In the genomic region with DNA sequence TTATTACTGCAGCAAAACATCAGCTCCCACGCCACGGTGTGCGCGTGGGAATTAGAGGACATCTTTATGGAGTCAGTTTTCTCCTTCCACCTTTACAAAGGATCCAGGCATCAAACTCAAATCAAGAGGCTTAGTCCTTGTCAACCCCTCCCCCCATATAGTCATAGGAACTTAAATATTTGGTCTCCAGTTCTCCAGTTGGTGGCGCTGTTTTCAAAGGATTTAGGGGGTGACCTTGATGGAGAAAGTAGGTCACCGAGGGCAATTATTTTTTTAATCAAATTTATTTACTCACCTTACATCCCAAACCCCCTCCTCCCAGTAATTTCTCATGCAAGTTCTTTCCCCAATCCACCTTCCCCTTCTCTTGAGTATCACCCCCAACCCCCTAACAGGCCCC, we compare ENCODE assay signal across 12 mouse cellular contexts. TPM values are rescaled to one million over a fixed set of nuclear protein-coding genes. Genes with fewer than 3 reads are reported as not detected.
DNase-seq lines count a peak whose midpoint lies in the region; TF ChIP-seq lines count a peak whose summit lies in the region.
"Had no signal": no experiment of that assay in that cellular context is flagged by ENCODE, and none has a peak within 500 bp of the region (broad histone marks: within the 10 kb centered on the region; RNA-seq: fewer than 3 reads in every experiment).

No protein-coding gene starts in this region.

- intact Hi-C loops in gastrocnemius, adult 2 months (cut with DNase I): no loop called here

- DNase-seq in gastrocnemius, adult 2 months: no peak
- no peak for DNase-seq in gastrocnemius, postnatal 10 days
- peak; percentile 72 for DNase-seq in 416B (ENCODE audit: low read depth)
- DNase-seq in R1 (ENCODE audit: low read depth, low spot score): peak; percentile 70
- no peak for DNase-seq in lung, adult 2 months
- no peak for DNase-seq in frontal cortex, postnatal 10 days (ENCODE audit: low spot score in 2 of 2)
- no peak for DNase-seq in right cerebral cortex, postnatal 4 days
- DNase-seq in right cerebral cortex, adult 18-20 months: no peak

- no peak overlapping the region for H3K27ac ChIP-seq in gastrocnemius, adult 2 months
- H3K27ac ChIP-seq: embryonic facial prominence, embryonic 13.5 days; heart, embryonic 15.5 days; limb, embryonic 13.5 days had no signal

- 61% methylated on average over 6 of the region's 6 CpGs for WGBS in lung, adult 2 months

- TF ChIP-seq POLR2A in lung, adult 2 months (IDR thresholded peaks at IDR 0.05; ENCODE audit: borderline replicate concordance, extremely low read depth, low read depth, low read length): no peak

- H3K4me3 ChIP-seq in gastrocnemius, adult 2 months: no peak overlapping the region
- no peak overlapping the region for H3K4me3 ChIP-seq in lung, adult 2 months (replicated peaks; ENCODE audit: extremely low read depth, low read depth, low read length)
- H3K4me3 ChIP-seq: embryonic facial prominence, embryonic 13.5 days; heart, embryonic 15.5 days; limb, embryonic 13.5 days; myocyte had no signal

- H3K4me1 ChIP-seq in lung, adult 2 months (ENCODE audit: control insufficient read depth, insufficient read depth, low read length): no peaks in the 10 kb centered on the region
- H3K4me1 ChIP-seq: heart, embryonic 15.5 days; limb, embryonic 13.5 days had no signal

- peak; percentile 49 for TF ChIP-seq CTCF in gastrocnemius, adult 2 months (IDR thresholded peaks at IDR 0.05)
- TF ChIP-seq CTCF in lung, adult 2 months (IDR thresholded peaks at IDR 0.05; ENCODE audit: insufficient read depth, low read length): peak; percentile 11; the same call in 1 of the 2 replicates

RNA-seq across cellular contexts. Expression of a gene that starts 52.9 kb away (rescaled TPM):
- total RNA-seq in gastrocnemius, adult 2 months (2021): 10 to 100 TPM; 35.6 to 45.1 TPM
- 10 to 100 TPM; 83.7 to 94.4 TPM for total RNA-seq in gastrocnemius, postnatal 10 days (2021)
- 36.6 and 64.6 TPM in 2 replicates for polyA plus RNA-seq in lung, adult 2 months (2012; rRNA removed)

Comparison
In these comparisons a context has a peak if more than half of its experiments do, and no peak if none do; other contexts are left out.
1. DNase-seq: peak in 416B (single experiment) and R1 (single experiment); none in gastrocnemius, adult 2 months (single experiment), gastrocnemius, postnatal 10 days (single experiment), lung, adult 2 months (single experiment), frontal cortex, postnatal 10 days (0 of 2), right cerebral cortex, postnatal 4 days (single experiment) and right cerebral cortex, adult 18-20 months (single experiment).